Mouse (Mus musculus) erythroblast, adult 5-6 weeks (primary cell): Measurements from ENCODE around the gene Tgfb2. TPM values are rescaled to one million over a fixed set of nuclear protein-coding genes. Genes with fewer than 3 reads are reported as not detected.

Experiments used
- ATAC-seq: replicated peaks from 2 replicates; pipeline ENCODE4 v1.8.0; 2016; ENCODE audit warnings: moderate number of reproducible peaks, mild to moderate bottlenecking, moderate TSS enrichment, inconsistent platforms; ENCODE audit not compliant: poor library complexity, low FRiP score, severe bottlenecking
- total RNA-seq, 2 experiments: library from RNA; stranded (forward) in 1 of 2; stranded (reverse) in 1 of 2; fragments of 150-400 nt in 1 of 2; fragments of 200-764, 138-1000 nt in 1 of 2; gene quantifications; 2 replicates each; pipeline versions ENCODE4 v1.2.3 to v1.2.4; 2015 to 2017; ENCODE audit warnings: low replicate concordance in 2 of 2

Tgfb2 gene
- total RNA-seq, 2 experiments from 2014 or later, result not detected

- ATAC-seq, result no peak
These were observed 2.4 kb downstream of the Tgfb2 start for GRCm38 (mm10) chr1:186703256-186703979.

DNA sequence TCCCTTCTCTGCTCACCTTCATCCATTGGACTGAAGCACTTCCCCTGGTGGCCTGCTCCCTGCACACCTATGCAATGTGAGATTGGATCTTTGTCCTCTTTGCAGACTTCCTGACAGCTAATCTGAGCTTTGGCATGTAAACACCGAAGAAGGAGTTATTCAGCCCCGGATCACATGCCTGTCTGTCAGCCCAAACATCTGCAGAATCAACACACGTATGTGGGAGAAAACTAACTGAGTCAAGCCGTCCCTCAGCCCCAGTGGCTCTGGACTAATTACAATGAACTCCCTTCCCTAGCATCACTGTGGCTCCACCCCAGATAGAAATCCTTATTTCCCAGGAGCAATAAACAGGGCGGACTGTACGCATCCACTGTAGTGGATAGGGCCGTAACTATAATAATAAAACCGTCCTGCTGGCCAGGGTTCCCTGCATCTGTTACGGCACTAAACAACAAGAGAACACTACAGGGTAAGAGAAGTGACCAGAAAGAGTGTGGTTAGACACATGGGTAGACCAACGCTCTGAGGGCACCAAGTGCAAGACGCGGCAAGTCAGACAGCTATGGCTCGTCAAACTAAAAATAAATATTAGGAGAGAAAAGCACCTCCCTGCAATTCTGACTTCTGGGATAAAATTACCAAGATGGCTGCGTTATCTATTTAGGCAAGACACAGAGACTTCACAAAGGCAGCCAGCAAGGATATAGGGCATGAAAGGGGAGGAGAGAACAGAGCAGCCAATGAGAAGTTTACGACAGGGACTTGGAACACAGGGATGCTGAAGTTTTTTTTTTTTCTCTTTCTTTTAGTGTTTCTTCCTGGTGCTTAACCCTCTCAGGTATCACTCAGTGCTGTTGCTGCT, 3.2 kb downstream of the Tgfb2 start:
- no peak for ATAC-seq

DNA sequence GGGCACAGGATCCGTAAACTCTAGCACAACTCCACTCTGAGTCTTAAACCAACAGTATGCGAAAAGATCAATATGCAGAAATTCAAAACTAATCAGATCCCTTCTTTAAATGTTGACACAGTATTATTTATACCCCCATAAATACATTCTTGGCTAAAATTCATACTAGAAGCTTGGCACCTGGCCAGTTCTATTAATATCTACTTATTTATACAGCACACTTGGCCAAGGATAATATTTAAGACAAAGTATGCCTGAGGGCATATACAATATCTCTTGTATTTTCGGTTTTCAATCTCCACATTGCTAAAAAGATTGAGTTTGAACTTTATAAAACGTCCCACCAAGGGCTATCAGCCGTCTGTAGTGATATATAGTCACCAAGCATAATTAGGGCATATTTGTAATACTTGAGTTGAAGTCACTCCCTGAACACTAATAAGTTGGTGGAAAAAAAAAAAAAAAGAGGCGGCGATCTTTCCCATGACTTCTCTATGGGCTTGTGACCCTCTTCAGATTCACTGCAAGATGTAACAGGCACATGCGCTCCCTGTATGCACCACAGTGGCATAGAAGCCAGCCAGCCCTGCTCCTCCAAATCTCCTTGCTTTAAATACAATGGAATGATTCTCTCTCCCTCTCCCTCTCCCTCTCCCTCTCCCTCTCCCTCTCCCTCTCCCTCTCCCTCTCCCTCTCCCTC, 4.4 kb downstream of the Tgfb2 start:
- ATAC-seq, result no peak

GRCm38 (mm10) chr1:186700496-186700895, 5.3 kb downstream of the Tgfb2 start:
- ATAC-seq, result no peak

- no peak for ATAC-seq
These were observed 7.0 kb downstream of the Tgfb2 start for GRCm38 (mm10) chr1:186698583-186699338.

- ATAC-seq, result no peak
These were observed 9.6 kb downstream of the Tgfb2 start for GRCm38 (mm10) chr1:186696231-186696630.

DNA sequence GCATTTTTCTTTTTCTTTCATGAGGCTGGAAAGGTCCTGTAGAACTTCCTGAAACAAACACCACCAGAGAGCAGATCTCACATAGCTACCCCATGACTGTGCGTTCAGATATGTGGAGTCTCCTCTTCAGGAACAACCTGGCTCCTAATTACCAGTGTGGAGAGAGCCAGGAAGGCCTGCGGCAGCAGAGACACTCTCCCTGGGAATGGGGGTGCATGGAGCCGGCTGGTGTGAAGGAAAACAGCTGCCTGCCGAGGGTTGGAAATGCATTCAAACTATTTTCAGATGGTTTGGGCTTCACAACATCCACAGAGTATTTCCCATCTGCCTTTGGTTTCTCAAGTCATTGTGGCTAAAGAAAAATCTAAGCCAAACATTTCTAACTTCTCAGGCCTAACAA, 10.4 kb downstream of the Tgfb2 start:
- ATAC-seq, result no peak

GRCm38 (mm10) chr1:186692370-186692769, 13.4 kb downstream of the Tgfb2 start:
- ATAC-seq, result no peak

GRCm38 (mm10) chr1:186691708-186692107, 14.1 kb downstream of the Tgfb2 start:
- no peak for ATAC-seq

GRCm38 (mm10) chr1:186684041-186684440, 21.7 kb downstream of the Tgfb2 start:
- no peak for ATAC-seq

GRCm38 (mm10) chr1:186682606-186683005, 23.2 kb downstream of the Tgfb2 start:
- no peak for ATAC-seq

DNA sequence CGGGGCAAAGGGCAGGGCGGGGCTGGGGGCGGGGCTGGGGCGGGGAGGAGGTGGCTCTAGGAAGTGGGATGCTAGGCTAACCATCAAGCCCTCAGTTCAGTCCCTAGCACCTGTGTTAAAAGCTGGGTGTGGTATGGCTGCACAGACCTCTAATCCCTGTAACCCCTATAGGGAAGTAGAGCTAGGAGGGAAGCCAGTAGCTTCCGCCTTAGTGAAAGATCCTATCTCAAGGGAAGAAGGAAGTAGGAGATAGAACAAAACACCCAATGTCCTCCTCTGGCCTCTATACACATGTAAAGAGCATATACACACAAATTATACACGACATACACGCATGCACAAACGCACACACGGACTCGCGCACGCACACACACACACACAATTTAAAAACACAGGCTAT, 28.2 kb downstream of the Tgfb2 start:
- no peak for ATAC-seq

GRCm38 (mm10) chr1:186676199-186676598, 29.6 kb downstream of the Tgfb2 start:
- no peak for ATAC-seq

GRCm38 (mm10) chr1:186675263-186675662, 30.5 kb downstream of the Tgfb2 start:
- ATAC-seq, result no peak

DNA sequence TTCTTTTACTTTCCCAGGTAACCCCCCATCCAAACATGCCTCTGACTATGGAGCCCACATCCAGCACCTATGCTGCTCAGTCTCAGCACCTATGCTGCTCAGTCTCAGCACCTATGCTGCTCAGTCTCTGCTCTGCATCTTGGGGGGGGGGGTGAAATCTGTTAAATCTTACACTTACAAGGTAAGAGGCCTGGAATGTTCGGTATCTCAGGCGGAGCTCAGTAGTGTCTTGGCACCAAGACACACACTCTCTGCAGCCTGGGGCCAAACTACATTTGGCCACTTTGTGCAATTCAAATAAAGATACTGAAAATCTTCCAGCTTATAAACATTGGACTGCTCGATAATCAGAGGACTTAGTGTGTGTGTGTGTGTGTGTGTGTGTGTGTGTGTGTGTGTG, 31.2 kb downstream of the Tgfb2 start:
- no peak for ATAC-seq

GRCm38 (mm10) chr1:186673166-186673565, 32.6 kb downstream of the Tgfb2 start:
- ATAC-seq, result no peak

DNA sequence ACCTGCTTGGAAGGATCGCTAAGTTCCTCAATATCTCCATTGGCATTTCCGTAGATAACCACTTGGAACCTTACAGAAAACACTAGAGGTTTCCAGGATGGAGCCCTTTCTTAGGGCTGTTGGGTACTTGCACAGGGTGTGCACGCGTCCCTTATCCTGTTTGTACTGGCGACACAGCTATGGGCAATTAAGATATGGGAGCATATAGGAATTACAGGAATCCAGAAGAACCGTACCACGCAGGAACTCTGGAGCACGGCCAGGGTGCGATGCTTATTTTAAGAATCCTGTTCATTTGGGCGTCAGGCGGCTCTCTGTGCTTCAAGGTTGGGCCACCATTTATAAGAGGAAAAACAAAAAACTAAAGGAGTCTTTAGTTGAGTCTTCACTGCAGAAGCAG, 42.4 kb downstream of the Tgfb2 start:
- ATAC-seq, result no peak

- ATAC-seq, result no peak
These were observed 42.8 kb downstream of the Tgfb2 start for GRCm38 (mm10) chr1:186662996-186663395.

- no peak for ATAC-seq
These were observed 44.4 kb downstream of the Tgfb2 start for GRCm38 (mm10) chr1:186661206-186661921.
